Mouse (Mus musculus) kidney, embryonic 15.5 days (tissue): ENCODE measurements around the gene Cltb. TPM values are rescaled to one million over a fixed set of nuclear protein-coding genes. Genes with fewer than 3 reads are reported as not detected.

Experiments used
- ATAC-seq: fragments of 200-750 bp; cut with Nextera tagmentation; replicated peaks from 2 replicates; pipeline ENCODE4 v1.8.0; 2017; ENCODE audit warnings: moderate TSS enrichment; ENCODE audit not compliant: low FRiP score
- H3K27ac ChIP-seq: fragments of 300-500 bp; sonication (generic); 2 replicates; pipeline ENCODE4 v1.5.1; 2015; ENCODE audit warnings: mild to moderate bottlenecking, inconsistent platforms
- H3K27me3 ChIP-seq: fragments of 300-500 bp; sonication (generic); 2 replicates; pipeline ENCODE4 v1.6.1; 2015; ENCODE audit warnings: inconsistent platforms
- H3K36me3 ChIP-seq: fragments of 300-500 bp; sonication (generic); 2 replicates; pipeline ENCODE4 v1.6.1; 2015; ENCODE audit warnings: inconsistent platforms
- H3K4me1 ChIP-seq: fragments of 300-500 bp; sonication (generic); 2 replicates; pipeline ENCODE4 v1.6.1; 2015; ENCODE audit warnings: inconsistent platforms
- H3K4me2 ChIP-seq: fragments of 300-500 bp; sonication (generic); 2 replicates; pipeline ENCODE4 v1.6.1; 2015; ENCODE audit warnings: moderate library complexity, mild to moderate bottlenecking, inconsistent platforms
- H3K4me3 ChIP-seq: fragments of 300-500 bp; sonication (generic); replicated peaks from 2 replicates; pipeline ENCODE4 v1.5.1; 2015; ENCODE audit warnings: mild to moderate bottlenecking, inconsistent platforms
- H3K9ac ChIP-seq: fragments of 300-500 bp; sonication (generic); 2 replicates; pipeline ENCODE4 v1.6.1; 2015; ENCODE audit warnings: mild to moderate bottlenecking, inconsistent platforms
- H3K9me3 ChIP-seq: fragments of 300-500 bp; sonication (generic); replicated peaks from 2 replicates; pipeline ENCODE4 v1.6.1; 2016; ENCODE audit warnings: inconsistent platforms
- WGBS: fragments of 180-500 bp; shearing (Covaris S2); methylation state at CpG from one replicate; pipeline ENCODE4 v1.1.7; 2015; ENCODE audit warnings: mixed read lengths; 5-methylcytosine and 5-hydroxymethylcytosine counted together
- polyA plus RNA-seq: library from polyadenylated mRNA; unstranded; fragments of >200 nt; fragmentation: Nextera tagmentation; extraction: Ambion mirVana; gene quantifications from 2 replicates; pipeline ENCODE4 v1.2.1, GENCODE M21; 2015

Cltb gene
- polyA plus RNA-seq, 1 experiment from 2014 or later, result 45.6 TPM

- ATAC-seq, result no peak
- H3K4me1 ChIP-seq, result peaks cover 29% of the 10 kb centered on the region
- H3K9ac ChIP-seq, result no peak overlapping the region
- no peaks in the 10 kb centered on the region for H3K27me3 ChIP-seq
- peak overlapping the region; percentile 84 for H3K4me2 ChIP-seq
- H3K27ac ChIP-seq, result no peak overlapping the region
- peaks cover 46% of the 10 kb centered on the region for H3K36me3 ChIP-seq
- WGBS, result 91% methylated on average over 8 of the region's 8 CpGs
- peak overlapping the region; percentile 83 for H3K4me3 ChIP-seq
- H3K9me3 ChIP-seq, result no peaks in the 10 kb centered on the region
Measured at GRCm38 (mm10) chr13:54591776-54592356, 19.3 kb downstream of the Cltb start.

- Histone ChIP-seq H3K4me2 (peak within 1 kb of the TSS; percentile 84), H3K4me3 (peak within 1 kb of the TSS; percentile 83), H3K4me1 (peaks cover 25% of the 10 kb centered on the region), H3K27me3 (no peaks in the 10 kb centered on the region), H3K27ac (peak within 1 kb of the TSS; percentile 91), H3K9ac (peak within 1 kb of the TSS; percentile 85), H3K36me3 (peaks cover 50% of the 10 kb centered on the region), H3K9me3 (no peaks in the 10 kb centered on the region)
- WGBS, result under 1% methylated on average over 51 of the region's 51 CpGs
- ATAC-seq, result peak; percentile 98
Measured at GRCm38 (mm10) chr13:54589996-54590951, 20.9 kb downstream of the Cltb start, which contains the start of the genes Nop16 and Higd2a. Gene Nop16 (minus strand): TSS chr13:54590090. Gene Higd2a (plus strand): TSS chr13:54590207.

- Histone ChIP-seq H3K4me3 (peak overlapping the region; percentile 83), H3K9me3 (no peaks in the 10 kb centered on the region), H3K36me3 (peaks cover 52% of the 10 kb centered on the region), H3K27me3 (no peaks in the 10 kb centered on the region), H3K4me2 (peak overlapping the region; percentile 84), H3K9ac (peak overlapping the region; percentile 85), H3K27ac (peak overlapping the region; percentile 76), H3K4me1 (peaks cover 25% of the 10 kb centered on the region)
- WGBS, result under 1% methylated on average over 24 of the region's 24 CpGs
- peak; percentile 28 for ATAC-seq
Measured at GRCm38 (mm10) chr13:54589414-54589995, 21.6 kb downstream of the Cltb start.

GRCm38 (mm10) chr13:54585831-54586230 is 25.3 kb downstream of the Cltb start:
- WGBS, result 79% methylated on average over 11 of the region's 11 CpGs
- Histone ChIP-seq H3K27me3 (no peaks in the 10 kb centered on the region), H3K4me1 (peaks cover 15% of the 10 kb centered on the region), H3K4me3 (no peak overlapping the region), H3K27ac (no peak overlapping the region), H3K9me3 (no peaks in the 10 kb centered on the region), H3K36me3 (peaks cover 77% of the 10 kb centered on the region), H3K4me2 (no peak overlapping the region), H3K9ac (no peak overlapping the region)
- ATAC-seq, result no peak

GRCm38 (mm10) chr13:54582860-54583259 is 28.3 kb downstream of the Cltb start:
- no peaks in the 10 kb centered on the region for H3K4me1 ChIP-seq
- H3K27me3 ChIP-seq, result no peaks in the 10 kb centered on the region
- H3K36me3 ChIP-seq, result peaks cover 100% of the 10 kb centered on the region
- H3K9me3 ChIP-seq, result no peaks in the 10 kb centered on the region
- no peak overlapping the region for H3K9ac ChIP-seq
- 90% methylated on average over 5 of the region's 5 CpGs for WGBS
- no peak overlapping the region for H3K4me3 ChIP-seq
- ATAC-seq, result no peak
- no peak overlapping the region for H3K4me2 ChIP-seq
- H3K27ac ChIP-seq, result 0 out of 2 replicates have a peak overlapping the region, but pooled peaks have one; percentile 22

GRCm38 (mm10) chr13:54582126-54582525 is 29.0 kb downstream of the Cltb start:
- Histone ChIP-seq H3K27me3 (no peaks in the 10 kb centered on the region), H3K4me2 (no peak overlapping the region), H3K27ac (no peak overlapping the region), H3K9me3 (no peaks in the 10 kb centered on the region), H3K9ac (no peak overlapping the region), H3K4me1 (0 out of 2 replicates have a peak, but pooled peaks cover 3% of the 10 kb centered on the region), H3K36me3 (peaks cover 100% of the 10 kb centered on the region), H3K4me3 (no peak overlapping the region)
- WGBS, result 81% methylated on average over 10 of the region's 10 CpGs
- no peak for ATAC-seq

GRCm38 (mm10) chr13:54581385-54581784 is 29.8 kb downstream of the Cltb start:
- H3K9ac ChIP-seq, result no peak overlapping the region
- no peak overlapping the region for H3K4me2 ChIP-seq
- H3K36me3 ChIP-seq, result peaks cover 100% of the 10 kb centered on the region

GRCm38 (mm10) chr13:54577652-54578507 is 33.3 kb downstream of the Cltb start:
- no peak overlapping the region for H3K4me2 ChIP-seq
- H3K27ac ChIP-seq, result no peak overlapping the region
- WGBS, result 86% methylated on average over 21 of the region's 21 CpGs
- no peak overlapping the region for H3K4me3 ChIP-seq
- 0 out of 2 replicates have a peak, but pooled peaks cover 4% of the 10 kb centered on the region for H3K27me3 ChIP-seq
- peaks cover 67% of the 10 kb centered on the region for H3K36me3 ChIP-seq
- ATAC-seq, result no peak
- no peak overlapping the region for H3K9ac ChIP-seq
- H3K4me1 ChIP-seq, result peaks cover 27% of the 10 kb centered on the region
- no peaks in the 10 kb centered on the region for H3K9me3 ChIP-seq

More at GRCm38 (mm10) chr13:54581385-54581784, 29.8 kb downstream of the Cltb start:
- Histone ChIP-seq H3K27ac (no peak overlapping the region), H3K4me3 (no peak overlapping the region), H3K27me3 (no peaks in the 10 kb centered on the region), H3K4me1 (peaks cover 10% of the 10 kb centered on the region), H3K9me3 (no peaks in the 10 kb centered on the region)
- ATAC-seq, result no peak
- 71% methylated on average over 2 of the region's 2 CpGs for WGBS

- H3K27ac ChIP-seq, result peak overlapping the region; percentile 83
- H3K4me2 ChIP-seq, result peak overlapping the region; percentile 89
- peak overlapping the region; percentile 87 for H3K9ac ChIP-seq
- peak; percentile 17; the same call in 1 of the 2 replicates for ATAC-seq
- WGBS, result 2% methylated on average over 19 of the region's 19 CpGs
- peaks cover 27% of the 10 kb centered on the region for H3K4me1 ChIP-seq
- H3K4me3 ChIP-seq, result peak overlapping the region; percentile 80
- peaks cover 43% of the 10 kb centered on the region for H3K36me3 ChIP-seq
- H3K9me3 ChIP-seq, result no peaks in the 10 kb centered on the region
- H3K27me3 ChIP-seq, result 0 out of 2 replicates have a peak, but pooled peaks cover 4% of the 10 kb centered on the region
Measured at GRCm38 (mm10) chr13:54575489-54575888, 35.7 kb downstream of the Cltb start.

- Histone ChIP-seq H3K27me3 (0 out of 2 replicates have a peak, but pooled peaks cover 4% of the 10 kb centered on the region), H3K4me2 (peak within 1 kb of the TSS; percentile 89), H3K4me1 (peaks cover 27% of the 10 kb centered on the region), H3K9me3 (no peaks in the 10 kb centered on the region), H3K4me3 (peak within 1 kb of the TSS; percentile 80), H3K36me3 (peaks cover 37% of the 10 kb centered on the region), H3K9ac (peak within 1 kb of the TSS; percentile 87), H3K27ac (peak within 1 kb of the TSS; percentile 83)
- WGBS, result under 1% methylated on average over 55 of the region's 55 CpGs
- peak; percentile 90 for ATAC-seq
Measured at GRCm38 (mm10) chr13:54574854-54575481, 36.2 kb downstream of the Cltb start, which contains the start of gene Arl10. Gene Arl10 (plus strand): TSS chr13:54575015.
